Mouse (Mus musculus) kidney, embryonic 15.5 days (tissue): ENCODE measurements at regions not wholly inside any gene's neighbourhood (a gene's known extent, or its start where the extent isn't known, plus 50 kb on each side); places are given as distances from the start of the nearest gene placed in this dataset.

Experiments used
- ATAC-seq: fragments of 200-750 bp; cut with Nextera tagmentation; replicated peaks from 2 replicates; pipeline ENCODE4 v1.8.0; 2017; ENCODE audit warnings: moderate TSS enrichment; ENCODE audit not compliant: low FRiP score
- H3K27ac ChIP-seq: fragments of 300-500 bp; sonication (generic); 2 replicates; pipeline ENCODE4 v1.5.1; 2015; ENCODE audit warnings: mild to moderate bottlenecking, inconsistent platforms
- H3K27me3 ChIP-seq: fragments of 300-500 bp; sonication (generic); 2 replicates; pipeline ENCODE4 v1.6.1; 2015; ENCODE audit warnings: inconsistent platforms
- H3K36me3 ChIP-seq: fragments of 300-500 bp; sonication (generic); 2 replicates; pipeline ENCODE4 v1.6.1; 2015; ENCODE audit warnings: inconsistent platforms
- H3K4me1 ChIP-seq: fragments of 300-500 bp; sonication (generic); 2 replicates; pipeline ENCODE4 v1.6.1; 2015; ENCODE audit warnings: inconsistent platforms
- H3K4me2 ChIP-seq: fragments of 300-500 bp; sonication (generic); 2 replicates; pipeline ENCODE4 v1.6.1; 2015; ENCODE audit warnings: moderate library complexity, mild to moderate bottlenecking, inconsistent platforms
- H3K4me3 ChIP-seq: fragments of 300-500 bp; sonication (generic); replicated peaks from 2 replicates; pipeline ENCODE4 v1.5.1; 2015; ENCODE audit warnings: mild to moderate bottlenecking, inconsistent platforms
- H3K9ac ChIP-seq: fragments of 300-500 bp; sonication (generic); 2 replicates; pipeline ENCODE4 v1.6.1; 2015; ENCODE audit warnings: mild to moderate bottlenecking, inconsistent platforms
- H3K9me3 ChIP-seq: fragments of 300-500 bp; sonication (generic); replicated peaks from 2 replicates; pipeline ENCODE4 v1.6.1; 2016; ENCODE audit warnings: inconsistent platforms
- WGBS: fragments of 180-500 bp; shearing (Covaris S2); methylation state at CpG from one replicate; pipeline ENCODE4 v1.1.7; 2015; ENCODE audit warnings: mixed read lengths; 5-methylcytosine and 5-hydroxymethylcytosine counted together

- no peak for ATAC-seq
- no peak overlapping the region for H3K4me2 ChIP-seq
- no peak overlapping the region for H3K9ac ChIP-seq
- WGBS, result 71% methylated on average over 3 of the region's 3 CpGs
- no peaks in the 10 kb centered on the region for H3K9me3 ChIP-seq
- no peak overlapping the region for H3K27ac ChIP-seq
- H3K36me3 ChIP-seq, result no peaks in the 10 kb centered on the region
- H3K27me3 ChIP-seq, result no peaks in the 10 kb centered on the region
- no peaks in the 10 kb centered on the region for H3K4me1 ChIP-seq
- no peak overlapping the region for H3K4me3 ChIP-seq
Measured at GRCm38 (mm10) chr17:89592826-89593225, 317.4 kb downstream of the Gm10184 start.

GRCm38 (mm10) chr17:89559506-89559905, 350.7 kb downstream of the Gm10184 start:
- H3K27ac ChIP-seq, result no peak overlapping the region
- H3K4me1 ChIP-seq, result no peaks in the 10 kb centered on the region
- H3K4me2 ChIP-seq, result no peak overlapping the region
- H3K27me3 ChIP-seq, result no peaks in the 10 kb centered on the region
- no peak overlapping the region for H3K4me3 ChIP-seq
- H3K9me3 ChIP-seq, result no peaks in the 10 kb centered on the region
- no peaks in the 10 kb centered on the region for H3K36me3 ChIP-seq
- no peak overlapping the region for H3K9ac ChIP-seq
- no peak for ATAC-seq

GRCm38 (mm10) chr17:89554754-89555153, 354.3 kb upstream of the Fshr start:
- Histone ChIP-seq H3K4me3 (no peak overlapping the region), H3K4me1 (no peaks in the 10 kb centered on the region), H3K9ac (no peak overlapping the region), H3K36me3 (no peaks in the 10 kb centered on the region), H3K27me3 (no peaks in the 10 kb centered on the region), H3K4me2 (no peak overlapping the region), H3K9me3 (no peaks in the 10 kb centered on the region), H3K27ac (no peak overlapping the region)
- no peak for ATAC-seq
- 73% methylated on average over 1 of the region's 1 CpGs for WGBS

GRCm38 (mm10) chr17:89553597-89553996, 353.1 kb upstream of the Fshr start:
- Histone ChIP-seq H3K4me1 (no peaks in the 10 kb centered on the region), H3K4me2 (no peak overlapping the region), H3K36me3 (no peaks in the 10 kb centered on the region), H3K9me3 (no peaks in the 10 kb centered on the region), H3K4me3 (no peak overlapping the region), H3K27me3 (no peaks in the 10 kb centered on the region), H3K9ac (no peak overlapping the region), H3K27ac (no peak overlapping the region)
- no peak for ATAC-seq
- WGBS, result 31% methylated on average over 3 of the region's 3 CpGs

- no peak overlapping the region for H3K27ac ChIP-seq
- H3K4me2 ChIP-seq, result no peak overlapping the region
- no peaks in the 10 kb centered on the region for H3K27me3 ChIP-seq
- H3K4me1 ChIP-seq, result no peaks in the 10 kb centered on the region
- H3K9ac ChIP-seq, result no peak overlapping the region
- H3K4me3 ChIP-seq, result no peak overlapping the region
- no peak for ATAC-seq
- WGBS, result 79% methylated on average over 3 of the region's 3 CpGs
- H3K36me3 ChIP-seq, result no peaks in the 10 kb centered on the region
- H3K9me3 ChIP-seq, result no peaks in the 10 kb centered on the region
Measured at GRCm38 (mm10) chr17:89550758-89551157, 350.3 kb upstream of the Fshr start.

- no peak overlapping the region for H3K4me3 ChIP-seq
- no peak for ATAC-seq
- 82% methylated on average over 4 of the region's 4 CpGs for WGBS
Measured at GRCm38 (mm10) chr17:89521912-89522311, 321.4 kb upstream of the Fshr start.

GRCm38 (mm10) chr17:89519413-89519812, 318.9 kb upstream of the Fshr start:
- no peak for ATAC-seq
- H3K27me3 ChIP-seq, result no peaks in the 10 kb centered on the region

More at GRCm38 (mm10) chr17:89521912-89522311, 321.4 kb upstream of the Fshr start:
- H3K27me3 ChIP-seq, result no peaks in the 10 kb centered on the region
- H3K4me2 ChIP-seq, result no peak overlapping the region
- no peak overlapping the region for H3K9ac ChIP-seq
- no peak overlapping the region for H3K27ac ChIP-seq
- H3K4me1 ChIP-seq, result no peaks in the 10 kb centered on the region
- no peaks in the 10 kb centered on the region for H3K9me3 ChIP-seq
- no peaks in the 10 kb centered on the region for H3K36me3 ChIP-seq

GRCm38 (mm10) chr17:89505288-89505687, 304.8 kb upstream of the Fshr start:
- no peak for ATAC-seq
- H3K36me3 ChIP-seq, result no peaks in the 10 kb centered on the region
- no peaks in the 10 kb centered on the region for H3K4me1 ChIP-seq
- no peak overlapping the region for H3K27ac ChIP-seq
- no peak overlapping the region for H3K9ac ChIP-seq
- 82% methylated on average over 3 of the region's 3 CpGs for WGBS
- no peaks in the 10 kb centered on the region for H3K27me3 ChIP-seq
- no peaks in the 10 kb centered on the region for H3K9me3 ChIP-seq
- no peak overlapping the region for H3K4me2 ChIP-seq
- H3K4me3 ChIP-seq, result no peak overlapping the region

More at GRCm38 (mm10) chr17:89519413-89519812, 318.9 kb upstream of the Fshr start:
- Histone ChIP-seq H3K4me1 (no peaks in the 10 kb centered on the region), H3K27ac (no peak overlapping the region), H3K4me3 (no peak overlapping the region), H3K36me3 (no peaks in the 10 kb centered on the region), H3K9me3 (no peaks in the 10 kb centered on the region), H3K9ac (no peak overlapping the region), H3K4me2 (no peak overlapping the region)
- WGBS, result 67% methylated on average over 2 of the region's 2 CpGs

GRCm38 (mm10) chr17:89493547-89493946, 293.1 kb upstream of the Fshr start:
- no peaks in the 10 kb centered on the region for H3K9me3 ChIP-seq
- H3K36me3 ChIP-seq, result no peaks in the 10 kb centered on the region
- no peak overlapping the region for H3K9ac ChIP-seq
- H3K27ac ChIP-seq, result no peak overlapping the region
- no peaks in the 10 kb centered on the region for H3K4me1 ChIP-seq
- no peak for ATAC-seq
- 71% methylated on average over 2 of the region's 2 CpGs for WGBS
- no peak overlapping the region for H3K4me3 ChIP-seq
- no peaks in the 10 kb centered on the region for H3K27me3 ChIP-seq
- H3K4me2 ChIP-seq, result no peak overlapping the region

GRCm38 (mm10) chr17:89466486-89466885, 266.0 kb upstream of the Fshr start:
- no peak overlapping the region for H3K9ac ChIP-seq
- no peak overlapping the region for H3K4me2 ChIP-seq
- 93% methylated on average over 1 of the region's 1 CpGs for WGBS
- H3K36me3 ChIP-seq, result no peaks in the 10 kb centered on the region
- H3K27ac ChIP-seq, result no peak overlapping the region
- H3K9me3 ChIP-seq, result no peaks in the 10 kb centered on the region
- no peak overlapping the region for H3K4me3 ChIP-seq
- no peak for ATAC-seq
- no peaks in the 10 kb centered on the region for H3K27me3 ChIP-seq
- no peaks in the 10 kb centered on the region for H3K4me1 ChIP-seq

GRCm38 (mm10) chr17:89465883-89466282, 265.4 kb upstream of the Fshr start:
- Histone ChIP-seq H3K9me3 (no peaks in the 10 kb centered on the region), H3K27ac (no peak overlapping the region), H3K4me1 (no peaks in the 10 kb centered on the region), H3K4me3 (no peak overlapping the region), H3K27me3 (no peaks in the 10 kb centered on the region), H3K9ac (no peak overlapping the region), H3K36me3 (no peaks in the 10 kb centered on the region), H3K4me2 (no peak overlapping the region)
- no peak for ATAC-seq
- WGBS, result 77% methylated on average over 5 of the region's 5 CpGs

GRCm38 (mm10) chr17:89460438-89460837, 260.0 kb upstream of the Fshr start:
- no peaks in the 10 kb centered on the region for H3K4me1 ChIP-seq
- WGBS, result 79% methylated on average over 5 of the region's 5 CpGs
- H3K9ac ChIP-seq, result no peak overlapping the region
- H3K27ac ChIP-seq, result no peak overlapping the region
- H3K4me2 ChIP-seq, result no peak overlapping the region
- no peaks in the 10 kb centered on the region for H3K36me3 ChIP-seq
- H3K4me3 ChIP-seq, result no peak overlapping the region
- no peaks in the 10 kb centered on the region for H3K9me3 ChIP-seq
- no peak for ATAC-seq
- H3K27me3 ChIP-seq, result no peaks in the 10 kb centered on the region

GRCm38 (mm10) chr17:89454301-89454700, 253.8 kb upstream of the Fshr start:
- Histone ChIP-seq H3K27ac (no peak overlapping the region), H3K4me3 (no peak overlapping the region), H3K27me3 (no peaks in the 10 kb centered on the region), H3K36me3 (no peaks in the 10 kb centered on the region), H3K4me1 (no peaks in the 10 kb centered on the region), H3K9ac (no peak overlapping the region), H3K9me3 (no peaks in the 10 kb centered on the region), H3K4me2 (no peak overlapping the region)
- WGBS, result 94% methylated on average over 3 of the region's 3 CpGs
- no peak for ATAC-seq
